Mouse (Mus musculus) ES-E14 (cell line): ENCODE data around the gene Fam92b.

ENCODE experiments used
- CHD2 ChIP-seq: IDR thresholded peaks from 2 replicates; pipeline ENCODE4 v1.6.1; 2014; ENCODE audit warnings: mild to moderate bottlenecking, low read depth, low read length, inconsistent platforms
- HCFC1 ChIP-seq: IDR thresholded peaks from 2 replicates; pipeline ENCODE4 v1.6.1; 2012; ENCODE audit warnings: low read length, inconsistent platforms, borderline replicate concordance; ENCODE audit not compliant: insufficient read depth
- MAFK ChIP-seq: IDR thresholded peaks from 2 replicates; pipeline ENCODE4 v1.6.1; 2014; ENCODE audit warnings: mild to moderate bottlenecking, low read depth, low read length, inconsistent platforms; ENCODE audit not compliant: insufficient read depth
- ZNF384 ChIP-seq: IDR thresholded peaks from 2 replicates; pipeline ENCODE4 v1.6.1; 2012; ENCODE audit warnings: low read depth, low read length, inconsistent platforms

GRCm38 (mm10) chr8:120174606-120175005, 2.7 kb downstream of the Fam92b start:
- TF ChIP-seq HCFC1, result no peak
- TF ChIP-seq CHD2, result no peak
- TF ChIP-seq ZNF384, result no peak
- TF ChIP-seq MAFK, result no peak
